Mouse (Mus musculus) erythroblast, embryonic 14.5 days (primary cell): Measurements from ENCODE around the gene Myo18a.

Experiments used
- GATA1 ChIP-seq: IDR thresholded peaks from 2 replicates; pipeline ENCODE4 v1.6.1; 2012; ENCODE audit warnings: low read length, inconsistent platforms, mixed read lengths
- TAL1 ChIP-seq: IDR thresholded peaks from 3 replicates; pipeline ENCODE4 v1.6.1; 2012; ENCODE audit warnings: low read length, inconsistent platforms, mixed read lengths

GRCm38 (mm10) chr11:77867419-77868083, 104.5 kb downstream of the Myo18a start:
- TF ChIP-seq GATA1 (no peak), TAL1 (no peak)
